Mouse (Mus musculus): ENCODE data around the gene Snai3. TPM values are rescaled to one million over a fixed set of nuclear protein-coding genes. Genes with fewer than 3 reads are reported as not detected.

Gene Snai3
- total RNA-seq, 4 experiments from 2014 or later, result 2.7 to 14.4 (median 8.2) TPM

- DNase-seq (ENCODE audit: low spot score), result no peak
These were observed 28.7 kb downstream of the Snai3 start for GRCm38 (mm10) chr8:122431694-122432442.

- DNase-seq (ENCODE audit: low spot score), result no peak
These were observed 29.9 kb downstream of the Snai3 start for GRCm38 (mm10) chr8:122430646-122431045.

GRCm38 (mm10) chr8:122430058-122430636, 30.4 kb downstream of the Snai3 start:
- DNase-seq (ENCODE audit: low spot score), result no peak

DNA sequence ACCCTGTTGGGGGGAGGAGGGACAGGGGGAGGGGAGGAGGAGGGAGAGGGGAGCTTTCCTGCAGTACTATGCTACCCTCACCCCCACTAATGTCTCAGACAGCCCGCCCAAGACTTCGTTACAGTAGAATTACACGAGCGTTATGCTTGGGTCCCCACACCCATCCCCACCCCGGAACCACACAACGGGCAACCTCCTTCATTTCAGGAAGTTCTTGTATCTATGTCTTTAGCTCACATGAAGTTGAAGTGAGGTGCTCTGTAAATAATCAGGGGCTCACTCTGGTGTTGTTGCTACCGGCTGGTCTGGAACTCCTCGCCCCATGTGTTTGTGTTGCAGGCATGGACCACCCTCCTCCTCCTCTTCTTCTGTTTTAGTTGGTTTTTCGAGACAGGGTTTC, 32.4 kb downstream of the Snai3 start:
- no peak for DNase-seq (ENCODE audit: low spot score)

GRCm38 (mm10) chr8:122427607-122428006, 32.9 kb downstream of the Snai3 start:
- no peak for DNase-seq (ENCODE audit: low spot score)

GRCm38 (mm10) chr8:122426145-122426544, 34.4 kb downstream of the Snai3 start:
- DNase-seq (ENCODE audit: low spot score), result no peak

- peak; percentile 55 for DNase-seq (ENCODE audit: low spot score)
These were observed 36.9 kb downstream of the Snai3 start for GRCm38 (mm10) chr8:122423659-122424058.

DNA sequence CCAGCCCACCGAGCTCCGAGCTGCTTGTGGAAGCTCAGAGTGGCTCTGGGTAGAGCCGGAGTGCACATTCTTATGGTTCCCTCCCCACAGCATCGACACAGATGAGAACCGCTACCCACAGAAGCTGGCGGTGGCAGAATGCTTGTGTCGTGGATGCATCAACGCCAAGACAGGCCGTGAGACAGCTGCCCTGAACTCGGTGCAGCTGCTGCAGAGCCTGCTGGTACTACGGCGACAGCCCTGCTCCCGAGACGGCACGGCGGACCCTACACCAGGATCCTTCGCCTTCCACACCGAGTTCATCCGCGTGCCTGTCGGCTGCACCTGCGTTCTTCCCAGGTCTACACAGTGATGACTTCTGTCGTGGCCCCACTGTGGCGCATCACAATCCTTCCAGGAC, 37.3 kb downstream of the Snai3 start:
- no peak for DNase-seq (ENCODE audit: low spot score)

GRCm38 (mm10) chr8:122421376-122422070, 39.0 kb downstream of the Snai3 start, which contains the start of gene Il17c:
Gene Il17c, plus strand, starts transcription at chr8:122422020.
- DNase-seq (ENCODE audit: low spot score), result no peak

DNA sequence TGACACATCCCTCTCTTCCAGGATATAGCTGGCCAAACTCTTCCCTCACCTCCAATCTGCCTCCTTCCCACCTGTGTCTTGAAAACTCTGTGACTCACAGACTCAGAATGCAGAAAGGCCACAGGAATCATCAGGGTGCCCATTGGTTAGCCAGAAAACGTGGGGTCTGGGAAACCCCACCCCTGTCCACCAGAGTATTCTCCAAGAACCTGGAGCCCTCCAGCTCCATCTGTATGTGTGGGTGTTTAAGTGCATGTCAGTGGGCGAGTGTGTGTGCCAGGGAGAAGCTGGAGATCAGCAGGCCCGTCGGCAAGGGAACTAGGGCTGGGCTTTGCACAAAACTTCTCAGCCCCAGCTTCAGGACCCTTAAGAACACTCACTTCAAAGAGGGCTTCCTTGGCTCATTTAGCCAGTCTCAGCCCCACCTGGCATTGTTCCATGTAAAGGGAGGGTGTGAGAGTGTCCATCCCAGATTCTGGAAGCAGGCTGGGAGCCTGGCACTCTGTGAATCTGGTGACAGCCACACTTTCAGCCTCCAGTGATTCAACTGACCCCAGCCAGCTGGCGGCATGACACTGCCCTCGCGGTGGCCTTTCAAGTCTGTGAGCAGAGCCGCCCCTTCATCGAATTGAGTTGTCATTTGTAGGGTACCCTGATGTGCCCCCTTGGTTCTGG, 40.5 kb downstream of the Snai3 start:
- DNase-seq (ENCODE audit: low spot score), result no peak

DNA sequence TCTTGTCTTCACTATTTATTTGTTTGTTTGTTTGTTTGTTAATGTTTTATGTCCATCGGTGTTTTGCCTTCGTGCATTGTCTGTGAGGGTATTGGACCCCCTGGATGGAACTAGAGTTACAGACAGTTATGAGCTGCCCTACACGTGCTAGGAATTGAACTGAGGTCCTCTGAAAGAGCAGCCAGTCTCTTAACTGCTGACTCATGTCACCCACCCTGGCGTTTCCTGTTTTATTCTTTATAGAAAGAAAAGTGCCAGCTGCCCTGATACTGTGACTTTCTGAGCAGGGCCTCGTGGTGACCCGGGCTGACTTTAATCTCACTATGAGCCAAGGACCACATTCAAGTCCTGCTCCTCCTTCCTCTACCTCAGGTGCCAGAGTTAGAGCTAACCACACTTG, 45.0 kb downstream of the Snai3 start:
- no peak for DNase-seq (ENCODE audit: low spot score)

- no peak for DNase-seq (ENCODE audit: low spot score)
These were observed 46.2 kb downstream of the Snai3 start for GRCm38 (mm10) chr8:122414311-122414710.

- DNase-seq (ENCODE audit: low spot score), result no peak
These were observed 52.9 kb downstream of the Snai3 start for GRCm38 (mm10) chr8:122407678-122408077.

GRCm38 (mm10) chr8:122405146-122405805, 55.3 kb downstream of the Snai3 start:
- no peak for DNase-seq (ENCODE audit: low spot score)

Small RNA genes within 50 kb of the gene (microRNA-seq; reads per million reads assigned to microRNA genes)
- not detected for gene Gm24366

Other genes starting within 250 kb of the Snai3 start
- 10 to 100 TPM; 18.1 to 23.2 (median 21.3) TPM for gene Zfpm1, start 178.6 kb downstream of the Snai3 start, total RNA-seq (2022)
- not detected for gene Trhr2, start 100.0 kb downstream of the Snai3 start, total RNA-seq (2022)
- gene Zc3h18, start 84.1 kb downstream of the Snai3 start, total RNA-seq (2022), result 10 to 100 TPM; 21.2 to 24.0 (median 22.4) TPM
- not detected for gene Il17c, start 38.7 kb downstream of the Snai3 start, total RNA-seq (2022)
- 10 to 100 TPM; 39.2 to 50.2 (median 44.5) TPM for gene Cyba, start 27.8 kb downstream of the Snai3 start, total RNA-seq (2022)
- 1 to 10 TPM; 3.9 to 5.6 (median 4.9) TPM for gene Mvd, start 17.3 kb downstream of the Snai3 start, total RNA-seq (2022)
- gene Rnf166, start 15.3 kb upstream of the Snai3 start, total RNA-seq (2022), result 10 to 100 TPM; 38.4 to 68.1 (median 57.1) TPM
- 10 to 100 TPM in 1 of 4 experiments, 1 to 10 TPM in 3; 5.0 to 12.4 (median 7.7) TPM for gene Ctu2, start 15.4 kb upstream of the Snai3 start, total RNA-seq (2022)
- 10 to 100 TPM; 13.2 to 17.4 (median 13.7) TPM for gene Piezo1, start 90.6 kb upstream of the Snai3 start, total RNA-seq (2022)
- gene Cdt1, start 107.3 kb upstream of the Snai3 start, total RNA-seq (2022), result 1 to 10 TPM; 1.9 to 2.4 (median 2.2) TPM
- gene Aprt, start 116.2 kb upstream of the Snai3 start, total RNA-seq (2022), result 10 to 100 TPM; 39.5 to 50.6 (median 44.3) TPM
- 1 to 10 TPM; 3.5 to 5.2 (median 4.4) TPM for gene Galns, start 150.7 kb upstream of the Snai3 start, total RNA-seq (2022)
- 10 to 100 TPM; 62.8 to 66.2 (median 63.3) TPM for gene Trappc2l, start 150.9 kb upstream of the Snai3 start, total RNA-seq (2022)
- gene Pabpn1l, start 162.0 kb upstream of the Snai3 start, total RNA-seq (2022), result under 1 TPM in 2 of 4 experiments, not detected in 2; 0.24 to 0.57 TPM
- 10 to 100 TPM; 15.1 to 22.1 (median 18.2) TPM for gene Cbfa2t3, start 238.4 kb upstream of the Snai3 start, total RNA-seq (2022)